Mouse (Mus musculus): ENCODE results near the gene Xylb. TPM values are rescaled to one million over a fixed set of nuclear protein-coding genes. Genes with fewer than 3 reads are reported as not detected.

Xylb gene
- polyA plus RNA-seq, 1 experiment from 2014 or later = 5.0 TPM

GRCm38 (mm10) chr9:119438065-119438464 lies 80.9 kb downstream of the Xylb start:
- no peak overlapping the region for H3K4me3 ChIP-seq
- H3K9ac ChIP-seq (replicated peaks) = no peak overlapping the region
- no peak for ATAC-seq (ENCODE audit: low FRiP score, low read depth)
- no peak overlapping the region for H3K27ac ChIP-seq (replicated peaks)
- no peaks in the 10 kb centered on the region for H3K27me3 ChIP-seq
- no peaks in the 10 kb centered on the region for H3K4me1 ChIP-seq
- H3K4me2 ChIP-seq (replicated peaks) = no peak overlapping the region
- peaks cover 69% of the 10 kb centered on the region for H3K36me3 ChIP-seq
- H3K9me3 ChIP-seq = no peaks in the 10 kb centered on the region
- 90% methylated on average over 12 of the region's 12 CpGs for WGBS

GRCm38 (mm10) chr9:119438498-119439000 lies 81.4 kb downstream of the Xylb start:
- 90% methylated on average over 9 of the region's 9 CpGs for WGBS
- Histone ChIP-seq H3K27ac (replicated peaks) (no peak overlapping the region), H3K27me3 (no peaks in the 10 kb centered on the region), H3K36me3 (peaks cover 66% of the 10 kb centered on the region), H3K4me3 (no peak overlapping the region), H3K9ac (replicated peaks) (no peak overlapping the region), H3K4me1 (no peaks in the 10 kb centered on the region), H3K9me3 (no peaks in the 10 kb centered on the region), H3K4me2 (replicated peaks) (no peak overlapping the region)
- ATAC-seq (ENCODE audit: low FRiP score, low read depth) = no peak

Other genes starting within 250 kb of the Xylb start
- 0.54 and 1.9 TPM in 2 replicates for gene Acaa1b, start 200.3 kb upstream of the Xylb start, polyA plus RNA-seq (2016; fragmentation: Nextera tagmentation; extraction: Ambion mirVana)
- not detected in 2 replicates for gene Gm47289, start 198.2 kb upstream of the Xylb start, polyA plus RNA-seq (2016; fragmentation: Nextera tagmentation; extraction: Ambion mirVana)
- gene Slc22a13, start 148.3 kb upstream of the Xylb start, polyA plus RNA-seq (2016; fragmentation: Nextera tagmentation; extraction: Ambion mirVana) = not detected in 2 replicates
- 20.9 and 24.1 TPM in 2 replicates for gene Oxsr1, start 35.0 kb upstream of the Xylb start, polyA plus RNA-seq (2016; fragmentation: Nextera tagmentation; extraction: Ambion mirVana)
- gene Acaa1a, start 17.7 kb upstream of the Xylb start, polyA plus RNA-seq (2016; fragmentation: Nextera tagmentation; extraction: Ambion mirVana) = 79.1 and 82.2 TPM in 2 replicates
- gene Myd88, start 16.0 kb upstream of the Xylb start, polyA plus RNA-seq (2016; fragmentation: Nextera tagmentation; extraction: Ambion mirVana) = 5.7 and 6.2 TPM in 2 replicates
- not detected in 2 replicates for gene Slc22a14, start 8.2 kb downstream of the Xylb start, polyA plus RNA-seq (2016; fragmentation: Nextera tagmentation; extraction: Ambion mirVana)
- gene Acvr2b, start 44.7 kb downstream of the Xylb start, polyA plus RNA-seq (2016; fragmentation: Nextera tagmentation; extraction: Ambion mirVana) = 109 and 116 TPM in 2 replicates
- 38.1 and 45.1 TPM in 2 replicates for gene Exog, start 87.6 kb downstream of the Xylb start, polyA plus RNA-seq (2016; fragmentation: Nextera tagmentation; extraction: Ambion mirVana)
- gene Scn5a, start 221.6 kb downstream of the Xylb start, polyA plus RNA-seq (2016; fragmentation: Nextera tagmentation; extraction: Ambion mirVana) = 0.18 and 0.33 TPM in 2 replicates